Mouse (Mus musculus) MEL (cell line): ENCODE data around the gene Agxt. TPM values are rescaled to one million over a fixed set of nuclear protein-coding genes. Genes with fewer than 3 reads are reported as not detected.

Experiments used
- DNase-seq: peaks from one replicate; pipeline ENCODE4 v3.0.0; 2011; ENCODE audit warnings: low read depth, low spot score
- H3K27ac ChIP-seq: 2 replicates; pipeline ENCODE4 v1.5.1; 2012; ENCODE audit warnings: low read depth, mild to moderate bottlenecking, control low read depth, low read length, moderate library complexity; ENCODE audit not compliant: control insufficient read depth
- H3K27me3 ChIP-seq, 2 experiments: fragments of 150-350 bp in 1 of 2; sonication (generic) in 1 of 2; 2 replicates each; pipeline ENCODE4 v1.6.1; 2012; ENCODE audit warnings: low read length in 2 of 2, mild to moderate bottlenecking in 2 of 2, improper control_type of control experiment in 1 of 2, moderate library complexity in 1 of 2; ENCODE audit not compliant: insufficient read depth in 2 of 2, control insufficient read depth in 1 of 2
- H3K36me3 ChIP-seq, 2 experiments: 2 replicates each; pipeline ENCODE4 v1.6.1; 2012 to 2014; ENCODE audit warnings: low read length in 2 of 2, improper control_type of control experiment in 1 of 2, inconsistent platforms in 1 of 2, mild to moderate bottlenecking in 1 of 2; ENCODE audit not compliant: insufficient read depth in 2 of 2, control insufficient read depth in 1 of 2
- H3K4me1 ChIP-seq, 2 experiments: fragments of 150-350 bp in 1 of 2; sonication (generic) in 1 of 2; 2 replicates each; pipeline ENCODE4 v1.6.1; 2012; ENCODE audit warnings: low read length in 2 of 2, improper control_type of control experiment in 1 of 2, mild to moderate bottlenecking in 1 of 2; ENCODE audit not compliant: insufficient read depth in 2 of 2, control insufficient read depth in 1 of 2
- H3K4me3 ChIP-seq, 2 experiments: fragments of 150-350 bp in 1 of 2; sonication (generic) in 1 of 2; 2 replicates each; pipeline ENCODE4 v1.5.1; 2012; ENCODE audit warnings: low read depth in 2 of 2, low read length in 2 of 2, mild to moderate bottlenecking in 2 of 2, moderate library complexity in 2 of 2, control low read depth in 1 of 2, improper control_type of control experiment in 1 of 2; ENCODE audit not compliant: control insufficient read depth in 1 of 2, insufficient read depth in 1 of 2
- H3K79me2 ChIP-seq: 2 replicates; pipeline ENCODE4 v1.6.1; 2012; ENCODE audit warnings: mild to moderate bottlenecking, low read length, moderate library complexity; ENCODE audit not compliant: control insufficient read depth, poor library complexity, insufficient read depth
- H3K9ac ChIP-seq: 2 replicates; pipeline ENCODE4 v1.6.1; 2012; ENCODE audit warnings: low read depth, mild to moderate bottlenecking, control low read depth, low read length, moderate library complexity; ENCODE audit not compliant: control insufficient read depth, poor library complexity, severe bottlenecking
- H3K9me3 ChIP-seq: fragments of 150-350 bp; sonication (generic); replicated peaks from 2 replicates; pipeline ENCODE4 v1.6.1; 2012; ENCODE audit warnings: mild to moderate bottlenecking, low read length, improper control_type of control experiment, moderate library complexity; ENCODE audit not compliant: insufficient read depth
- CHD1 ChIP-seq: IDR thresholded peaks from 2 replicates; pipeline ENCODE4 v1.6.1; 2012; ENCODE audit warnings: low read depth, mild to moderate bottlenecking, inconsistent platforms, low read length, improper control_type of control experiment
- CTCF ChIP-seq, 3 experiments: IDR thresholded peaks in 2 of 3; conservative IDR thresholded peaks in 1 of 3; 2 replicates each; pipeline ENCODE4 v1.5.1; 2011 to 2012; ENCODE audit warnings: low read length in 3 of 3, low read depth in 2 of 3, mild to moderate bottlenecking in 2 of 3, improper control_type of control experiment in 1 of 3, inconsistent platforms in 1 of 3, mixed read lengths in 1 of 3, moderate library complexity in 1 of 3; ENCODE audit not compliant: control insufficient read depth in 1 of 3, insufficient read depth in 1 of 3, poor library complexity in 1 of 3, severe bottlenecking in 1 of 3
- E2F4 ChIP-seq: IDR thresholded peaks from 2 replicates; pipeline ENCODE4 v1.6.1; 2011; ENCODE audit warnings: low read depth, low read length, improper control_type of control experiment, borderline replicate concordance
- ELF1 ChIP-seq: IDR thresholded peaks from 2 replicates; pipeline ENCODE4 v1.6.1; 2014; ENCODE audit warnings: low read depth, mild to moderate bottlenecking, inconsistent platforms, low read length, improper control_type of control experiment, moderate library complexity
- EP300 ChIP-seq, 2 experiments: IDR thresholded peaks; 2 replicates each; pipeline ENCODE4 v1.6.1; 2011; ENCODE audit warnings: improper control_type of control experiment in 2 of 2, low read length in 2 of 2, low read depth in 1 of 2, mild to moderate bottlenecking in 1 of 2
- GABPA ChIP-seq: IDR thresholded peaks from 2 replicates; pipeline ENCODE4 v1.6.1; 2012; ENCODE audit warnings: low read depth, mild to moderate bottlenecking, inconsistent platforms, low read length, improper control_type of control experiment, moderate library complexity
- HCFC1 ChIP-seq: IDR thresholded peaks from 2 replicates; pipeline ENCODE4 v1.6.1; 2012; ENCODE audit warnings: low read depth, mild to moderate bottlenecking, inconsistent platforms, low read length, improper control_type of control experiment, moderate library complexity
- JUND ChIP-seq: IDR thresholded peaks from 2 replicates; pipeline ENCODE4 v1.6.1; 2011; ENCODE audit warnings: low read depth, mild to moderate bottlenecking, improper control_type of control experiment, low read length
- KAT2A ChIP-seq: conservative IDR thresholded peaks from 2 replicates; pipeline ENCODE4 v1.6.1; 2012; ENCODE audit warnings: low read depth, low read length, improper control_type of control experiment, inconsistent platforms
- MAFK ChIP-seq: IDR thresholded peaks from 2 replicates; pipeline ENCODE4 v1.6.1; 2011; ENCODE audit warnings: low read depth, mild to moderate bottlenecking, low read length, improper control_type of control experiment, borderline replicate concordance
- MAZ ChIP-seq: IDR thresholded peaks from 2 replicates; pipeline ENCODE4 v1.6.1; 2012; ENCODE audit warnings: low read depth, mild to moderate bottlenecking, inconsistent platforms, low read length, improper control_type of control experiment
- MEF2A ChIP-seq: IDR thresholded peaks from 2 replicates; pipeline ENCODE4 v1.6.1; 2014; ENCODE audit warnings: low read depth, mild to moderate bottlenecking, inconsistent platforms, low read length, improper control_type of control experiment; ENCODE audit not compliant: poor library complexity, insufficient replicate concordance, severe bottlenecking; ENCODE audit errors: extremely low read depth
- NRF1 ChIP-seq: IDR thresholded peaks from 2 replicates; pipeline ENCODE4 v1.6.1; 2014; ENCODE audit warnings: low read depth, mild to moderate bottlenecking, inconsistent platforms, low read length, improper control_type of control experiment, moderate library complexity; ENCODE audit not compliant: poor library complexity, insufficient read depth, severe bottlenecking
- RCOR1 ChIP-seq: IDR thresholded peaks from 2 replicates; pipeline ENCODE4 v1.6.1; 2012; ENCODE audit warnings: low read depth, mild to moderate bottlenecking, inconsistent platforms, low read length, improper control_type of control experiment
- SIN3A ChIP-seq: IDR thresholded peaks from 2 replicates; pipeline ENCODE4 v1.6.1; 2012; ENCODE audit warnings: low read length, improper control_type of control experiment, inconsistent platforms
- TAL1 ChIP-seq: IDR thresholded peaks from 2 replicates; pipeline ENCODE4 v1.6.1; 2012; ENCODE audit warnings: mild to moderate bottlenecking, inconsistent platforms, low read length, moderate library complexity, mixed read lengths
- TBP ChIP-seq: IDR thresholded peaks from 2 replicates; pipeline ENCODE4 v1.8.0; 2011; ENCODE audit warnings: low read depth, low read length, improper control_type of control experiment
- UBTF ChIP-seq: IDR thresholded peaks from 2 replicates; pipeline ENCODE4 v1.6.1; 2012; ENCODE audit warnings: low read depth, mild to moderate bottlenecking, inconsistent platforms, low read length, improper control_type of control experiment, moderate library complexity, borderline replicate concordance; ENCODE audit not compliant: insufficient read depth
- USF1 ChIP-seq: IDR thresholded peaks from 2 replicates; pipeline ENCODE4 v1.6.1; 2014; ENCODE audit warnings: low read depth, mild to moderate bottlenecking, inconsistent platforms, low read length, improper control_type of control experiment, moderate library complexity
- USF2 ChIP-seq, 2 experiments: IDR thresholded peaks; 2 replicates each; pipeline ENCODE4 v1.6.1; 2011 to 2012; ENCODE audit warnings: improper control_type of control experiment in 2 of 2, low read length in 2 of 2, borderline replicate concordance in 1 of 2, inconsistent platforms in 1 of 2, low read depth in 1 of 2, mild to moderate bottlenecking in 1 of 2; ENCODE audit not compliant: insufficient read depth in 1 of 2
- ZC3H11A ChIP-seq: IDR thresholded peaks from 2 replicates; pipeline ENCODE4 v1.6.1; 2012; ENCODE audit warnings: low read depth, mild to moderate bottlenecking, inconsistent platforms, low read length, improper control_type of control experiment
- ZMIZ1 ChIP-seq: IDR thresholded peaks from 2 replicates; pipeline ENCODE4 v1.6.1; 2012; ENCODE audit warnings: low read depth, mild to moderate bottlenecking, inconsistent platforms, low read length, improper control_type of control experiment, moderate library complexity
- polyA plus RNA-seq, 2 experiments: library from polyadenylated mRNA; stranded (reverse) in 1 of 2; unstranded in 1 of 2; fragments of >175 nt in 1 of 2; fragments of >200 nt in 1 of 2; gene quantifications; 2 replicates each; pipeline versions ENCODE4 v1.2.1 to v1.2.4; 2012; ENCODE audit warnings: low replicate concordance in 2 of 2, low read depth in 1 of 2; ENCODE audit not compliant: insufficient read length in 2 of 2, insufficient read depth in 1 of 2, missing spikeins in 1 of 2
- total RNA-seq: library from RNA; depleted of rRNA; stranded (reverse); fragments of 300-350 nt; gene quantifications from 2 replicates; pipeline ENCODE4 v1.2.3, GENCODE M21; 2012

Agxt gene
- total and polyA plus RNA-seq, 3 experiments = not detected

DNA sequence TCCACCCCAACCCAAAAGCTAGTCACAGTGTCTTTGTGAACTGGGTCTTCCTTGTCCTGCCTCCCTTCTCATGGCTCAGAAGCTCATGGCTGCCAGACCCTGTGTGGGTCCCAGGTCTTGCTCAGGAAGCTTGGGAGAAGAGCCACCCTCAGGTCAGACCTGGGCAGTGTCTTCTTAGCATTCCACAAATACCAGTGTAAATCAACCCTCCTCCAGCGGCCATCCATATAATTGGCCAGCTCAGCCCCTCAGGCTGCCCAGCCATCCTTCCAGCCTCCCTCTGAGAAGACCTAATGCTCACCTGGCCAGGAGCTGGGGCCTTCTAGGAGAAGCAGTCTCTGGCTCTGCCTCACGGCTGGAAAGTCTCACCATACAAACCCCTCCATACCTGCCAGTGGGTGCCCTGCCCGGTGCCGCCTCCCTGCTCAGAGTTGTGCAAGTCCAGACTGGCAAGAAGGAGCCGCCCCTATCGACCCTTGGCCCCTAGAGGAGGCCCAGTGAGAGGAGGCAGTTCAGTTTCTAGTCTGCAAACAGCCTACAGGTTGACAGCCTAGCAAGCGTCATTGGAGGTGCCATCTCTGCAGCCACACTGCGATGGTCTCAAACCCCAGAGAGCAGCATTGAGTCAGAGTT, 25.6 kb downstream of the Agxt start, which contains the start of gene 2310007B03Rik:
Gene 2310007B03Rik (minus strand): TSS at position 448 of the 633 bp plus-strand sequence.
- Histone ChIP-seq H3K4me3 (no peak within 1 kb of the TSS), H3K27ac (no peak within 1 kb of the TSS), H3K27me3 (no peaks in the 10 kb centered on the region), H3K9me3 (no peaks in the 10 kb centered on the region), H3K79me2 (no peaks in the 10 kb centered on the region), H3K9ac (no peak within 1 kb of the TSS), H3K36me3 (no peaks in the 10 kb centered on the region), H3K4me1 (no peaks in the 10 kb centered on the region)
- TF ChIP-seq MAFK (no peak), KAT2A (no peak)
- no peak for DNase-seq

DNA sequence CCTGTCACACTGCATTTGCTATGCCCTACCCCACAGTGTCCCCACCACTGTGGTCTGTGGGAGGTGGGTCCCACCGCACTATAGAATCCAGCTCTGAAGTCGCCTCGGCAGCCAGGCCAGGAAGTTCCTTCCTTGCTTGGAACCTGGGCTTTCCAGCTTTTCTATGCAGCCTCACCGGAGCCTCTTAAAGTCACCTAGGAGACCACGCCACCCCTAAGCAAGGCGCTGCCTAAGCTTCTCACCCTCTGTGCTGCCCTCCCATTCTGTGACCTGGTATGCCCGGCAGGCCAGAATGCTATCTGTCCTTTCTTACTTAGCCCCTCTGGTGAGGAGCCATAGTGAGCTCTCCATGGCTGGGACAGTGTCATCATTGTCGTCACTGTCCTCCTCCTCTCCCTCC, 26.3 kb downstream of the Agxt start:
- TF ChIP-seq HCFC1 = no peak
- TF ChIP-seq TBP = no peak
- no peak for TF ChIP-seq EP300 (IDR thresholded peaks at IDR 0.05; ENCODE audit: low read depth in 1 of 2, low read length in 2 of 2)
- TF ChIP-seq USF1 = no peak
- TF ChIP-seq CHD1 = no peak
- TF ChIP-seq GABPA = no peak
- TF ChIP-seq RCOR1 = no peak
- TF ChIP-seq ZMIZ1 = no peak
- no peak for TF ChIP-seq MEF2A
- TF ChIP-seq ZC3H11A = no peak
- TF ChIP-seq ELF1 = no peak
- no peak for TF ChIP-seq E2F4
- no peaks in the 10 kb centered on the region for H3K9me3 ChIP-seq
- no peaks in the 10 kb centered on the region for H3K4me1 ChIP-seq
- no peak overlapping the region for H3K27ac ChIP-seq
- DNase-seq = no peak
- no peak overlapping the region for H3K4me3 ChIP-seq
- H3K27me3 ChIP-seq = no peaks in the 10 kb centered on the region
- no peak overlapping the region for H3K9ac ChIP-seq
- H3K36me3 ChIP-seq = no peaks in the 10 kb centered on the region
- no peaks in the 10 kb centered on the region for H3K79me2 ChIP-seq

DNA sequence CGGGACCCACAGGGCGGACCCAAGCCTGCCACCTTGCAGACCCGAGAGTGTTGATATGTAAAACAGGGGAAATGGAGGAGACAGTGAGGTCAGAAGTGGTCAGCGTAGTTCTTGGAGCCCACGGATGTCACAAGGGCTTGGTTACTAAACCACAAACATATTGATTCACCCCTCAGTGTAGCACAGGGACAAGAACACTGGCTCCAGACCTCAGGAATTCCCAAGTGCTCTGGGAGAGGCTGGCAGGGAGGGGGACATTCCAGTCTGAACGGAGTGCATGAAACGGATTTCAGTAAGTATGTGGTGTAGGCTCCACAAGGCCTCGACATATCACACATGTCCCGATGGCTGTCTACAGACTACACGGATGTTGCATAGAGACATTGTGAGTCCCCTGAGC, 26.9 kb downstream of the Agxt start:
- H3K9ac ChIP-seq = no peak overlapping the region
- no peaks in the 10 kb centered on the region for H3K4me1 ChIP-seq
- H3K4me3 ChIP-seq = no peak overlapping the region
- no peaks in the 10 kb centered on the region for H3K27me3 ChIP-seq
- no peaks in the 10 kb centered on the region for H3K36me3 ChIP-seq
- no peaks in the 10 kb centered on the region for H3K79me2 ChIP-seq
- no peaks in the 10 kb centered on the region for H3K9me3 ChIP-seq
- no peak overlapping the region for H3K27ac ChIP-seq
- DNase-seq = no peak
- TF ChIP-seq MEF2A (no peak), TBP (no peak), E2F4 (no peak), UBTF (no peak), EP300 (IDR thresholded peaks at IDR 0.05; ENCODE audit: low read depth in 1 of 2, low read length in 2 of 2) (no peak), JUND (no peak), NRF1 (no peak), MAZ (no peak), TAL1 (no peak), USF2 (IDR thresholded peaks at IDR 0.05; ENCODE audit: borderline replicate concordance in 1 of 2, insufficient read depth in 1 of 2, low read depth in 1 of 2, low read length in 2 of 2) (no peak), CTCF (IDR thresholded peaks at IDR 0.05 in 2 of 3, conservative IDR thresholded peaks at IDR 0.05 in 1 of 3; ENCODE audit: control insufficient read depth in 1 of 3, insufficient read depth in 1 of 3, low read depth in 2 of 3, low read length in 3 of 3, poor library complexity in 1 of 3, severe bottlenecking in 1 of 3) (no peak), SIN3A (no peak), ZC3H11A (no peak), ZMIZ1 (no peak)
